Mouse (Mus musculus) erythroblast, embryonic 14.5 days (primary cell): ENCODE data around the gene Lrrc36.

Source experiments
- GATA1 ChIP-seq: IDR thresholded peaks from 2 replicates; pipeline ENCODE4 v1.6.1; 2012; ENCODE audit warnings: low read length, inconsistent platforms, mixed read lengths
- TAL1 ChIP-seq: IDR thresholded peaks from 3 replicates; pipeline ENCODE4 v1.6.1; 2012; ENCODE audit warnings: low read length, inconsistent platforms, mixed read lengths

DNA sequence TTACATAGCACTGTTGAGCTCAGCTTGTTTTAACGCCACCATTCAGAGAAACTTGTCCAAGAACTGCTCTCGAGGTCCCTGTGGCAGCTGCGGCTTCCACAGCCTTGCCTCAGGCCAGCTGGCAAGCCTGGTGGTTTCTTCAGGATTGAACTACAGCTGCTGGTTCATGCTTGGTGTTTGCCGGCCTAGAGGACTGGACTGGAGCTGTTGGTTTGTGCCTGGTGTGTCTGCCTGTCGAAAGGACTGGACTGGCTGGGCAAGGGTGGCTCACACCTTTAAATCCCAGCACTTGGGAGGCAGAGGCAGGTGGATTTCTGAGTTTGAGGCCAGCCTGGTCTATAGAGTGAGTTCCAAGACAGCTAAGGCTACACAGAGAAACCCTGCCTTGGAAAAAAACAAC lies 13.4 kb upstream of the Lrrc36 start:
- TF ChIP-seq TAL1 (no peak), GATA1 (no peak)
